Mouse (Mus musculus) ZHBTc4 (cell line): ENCODE measurements at regions not wholly inside any gene's neighbourhood (a gene's known extent, or its start where the extent isn't known, plus 50 kb on each side); places are given as distances from the start of the nearest gene placed in this dataset.

Source experiments
- DNase-seq: peaks from one replicate; pipeline ENCODE4 v3.0.0-alpha.2; 2011; ENCODE audit warnings: low read depth, low spot score

DNA sequence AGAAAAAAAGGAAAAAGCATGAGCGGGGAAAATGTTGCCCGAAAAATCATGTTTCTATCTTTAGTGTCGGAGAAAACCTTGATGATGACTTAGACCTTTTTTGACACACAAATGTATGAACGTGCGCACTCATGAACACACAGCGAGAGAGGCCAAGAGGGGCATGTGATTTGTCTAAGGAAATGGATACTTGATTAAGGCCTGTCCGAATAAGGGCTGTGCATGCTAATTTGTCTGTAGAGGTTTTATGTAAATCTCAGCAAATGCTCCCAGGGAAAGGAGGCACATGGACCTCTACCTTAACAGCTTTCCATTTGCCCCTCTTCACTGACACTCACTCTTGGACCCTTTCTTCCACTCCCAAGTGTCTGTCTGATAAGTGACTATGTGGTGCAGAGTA, 182.5 kb upstream of the Rgma start:
- no peak for DNase-seq

DNA sequence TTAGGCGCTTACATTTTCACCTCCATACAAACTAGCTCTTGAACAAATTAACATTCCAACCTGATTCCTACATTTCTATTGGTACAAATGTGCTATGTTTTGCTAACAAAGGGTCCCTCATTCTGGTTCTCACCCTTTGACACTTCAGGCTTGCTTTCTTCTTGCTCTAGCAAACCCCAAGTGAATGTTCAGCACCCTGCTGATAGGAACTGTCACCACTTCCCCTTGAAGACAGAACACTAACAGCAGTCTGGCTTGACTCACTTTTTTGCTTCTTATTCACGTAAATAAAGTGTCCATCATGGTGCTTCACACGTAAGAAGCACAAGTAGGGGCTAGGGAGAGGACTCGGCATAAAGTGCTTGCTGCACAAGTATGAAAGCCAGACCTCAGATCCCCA, 180.0 kb upstream of the Rgma start:
- DNase-seq, result no peak

- DNase-seq, result no peak
These were observed 178.3 kb upstream of the Rgma start for GRCm38 (mm10) chr7:73196851-73197531.

GRCm38 (mm10) chr7:73198069-73198468, 177.2 kb upstream of the Rgma start:
- no peak for DNase-seq

DNA sequence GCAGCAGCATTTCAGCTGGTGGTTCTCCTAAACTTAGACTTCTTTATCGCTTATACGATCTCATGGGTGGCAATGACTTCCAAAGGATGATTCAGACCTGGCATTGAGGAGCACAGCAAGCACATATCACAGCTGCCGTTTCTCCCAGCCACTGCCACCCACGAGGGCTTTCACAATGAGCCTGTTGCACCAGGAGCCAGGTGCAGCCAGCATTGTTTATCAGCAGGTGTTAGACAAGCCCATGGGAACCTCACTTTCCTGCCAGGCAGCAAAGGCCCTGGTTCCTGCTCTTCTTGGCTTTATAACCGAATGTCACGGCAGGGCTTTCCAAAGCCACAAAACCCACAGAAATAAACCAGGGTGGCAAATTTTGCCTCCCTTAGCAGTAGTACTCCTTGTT, 175.3 kb upstream of the Rgma start:
- DNase-seq, result no peak

- no peak for DNase-seq
These were observed 174.0 kb upstream of the Rgma start for GRCm38 (mm10) chr7:73201330-73201729.

- no peak for DNase-seq
These were observed 168.1 kb upstream of the Rgma start for GRCm38 (mm10) chr7:73206922-73207811.

GRCm38 (mm10) chr7:73208479-73208816, 166.9 kb upstream of the Rgma start:
- no peak for DNase-seq

- DNase-seq, result no peak
These were observed 166.3 kb upstream of the Rgma start for GRCm38 (mm10) chr7:73208817-73209602.

DNA sequence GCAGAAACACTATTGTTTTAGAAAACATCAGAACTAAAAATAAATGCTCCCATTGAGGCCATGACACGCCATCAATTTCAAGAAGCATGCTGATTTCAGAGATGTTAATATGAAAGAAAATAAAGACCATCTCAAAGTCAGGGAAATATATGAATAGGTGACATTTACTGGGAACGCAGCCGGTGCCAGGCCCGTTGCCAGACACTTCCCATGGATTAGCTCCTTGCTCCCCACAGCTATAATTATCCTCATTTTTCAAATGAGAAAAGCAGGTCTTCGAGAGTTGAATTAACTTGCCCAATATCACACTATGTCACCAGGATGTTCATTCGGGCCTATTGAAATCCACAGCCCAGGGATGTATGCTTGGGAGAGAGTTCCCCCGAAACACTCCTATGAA, 165.2 kb upstream of the Rgma start:
- DNase-seq, result no peak

GRCm38 (mm10) chr7:73222237-73222915, 152.9 kb upstream of the Rgma start:
- peak; percentile 57 for DNase-seq

DNA sequence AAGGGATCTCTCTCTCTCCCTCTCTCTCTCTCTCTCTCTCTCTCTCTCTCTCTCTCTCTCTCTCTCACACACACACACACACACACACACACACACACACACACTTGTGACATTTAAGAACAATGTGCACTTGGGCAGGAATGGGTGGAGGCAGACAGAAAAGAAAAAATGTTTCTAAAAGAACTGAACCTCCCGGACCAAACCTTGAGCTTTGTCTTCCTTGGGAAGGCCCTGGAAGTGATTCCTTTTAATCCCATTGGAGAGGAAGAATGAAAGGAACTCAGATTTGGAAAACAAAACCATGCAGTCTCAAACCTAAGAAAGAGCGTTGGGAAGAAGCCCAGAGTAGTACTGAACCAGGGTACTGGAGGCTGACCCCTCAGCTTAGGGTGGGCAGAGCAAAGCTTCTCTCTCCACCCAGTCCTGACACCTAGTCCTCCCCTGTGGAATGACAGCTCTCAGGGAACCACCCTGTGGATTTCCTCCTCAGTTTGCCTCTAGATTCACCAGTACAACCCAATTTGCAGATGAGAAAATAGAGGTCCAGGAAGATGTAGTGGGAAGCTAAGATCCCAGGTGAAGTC, 152.3 kb upstream of the Rgma start:
- DNase-seq, result peak; percentile 42

- DNase-seq, result no peak
These were observed 141.7 kb upstream of the Rgma start for GRCm38 (mm10) chr7:73233539-73234158.

- peak; percentile 25 for DNase-seq
These were observed 136.8 kb upstream of the Rgma start for GRCm38 (mm10) chr7:73238486-73238885.

DNA sequence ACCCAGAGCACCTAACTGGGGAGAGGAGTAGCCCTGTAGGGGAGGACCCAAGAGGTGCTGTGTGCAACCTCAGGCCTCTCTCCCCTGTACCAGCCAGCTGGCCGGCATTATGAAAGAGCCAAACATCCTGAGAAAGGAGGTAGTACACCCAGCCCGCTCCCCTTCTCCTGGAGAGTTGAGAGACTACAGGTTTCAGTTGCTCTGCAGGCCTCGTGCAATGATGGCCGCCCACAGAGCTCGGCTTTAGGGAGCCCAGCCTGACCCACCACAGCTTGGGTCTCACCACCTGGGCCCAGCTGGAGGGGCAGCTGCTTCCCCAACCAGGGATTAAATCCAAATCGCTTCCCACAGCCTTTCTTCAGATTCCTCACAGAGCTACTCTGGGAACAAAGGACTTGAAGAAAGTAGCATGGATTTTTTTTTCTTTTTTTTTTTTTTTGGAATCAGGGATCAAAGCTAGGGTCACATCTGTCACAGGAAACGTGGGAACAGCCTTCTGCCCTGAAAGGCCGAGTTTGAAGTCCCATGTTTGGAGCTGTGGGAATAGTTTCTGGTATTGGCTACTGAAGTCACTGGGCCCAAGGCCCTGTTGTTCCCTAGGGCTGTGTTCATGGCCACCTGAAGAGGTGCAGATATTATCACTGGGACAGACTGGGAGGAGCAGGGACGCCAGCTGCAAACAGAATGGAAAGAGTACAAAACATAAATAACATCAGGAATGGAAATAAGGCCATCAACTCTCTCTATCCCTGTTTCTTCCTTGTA, 131.5 kb upstream of the Rgma start:
- no peak for DNase-seq

DNA sequence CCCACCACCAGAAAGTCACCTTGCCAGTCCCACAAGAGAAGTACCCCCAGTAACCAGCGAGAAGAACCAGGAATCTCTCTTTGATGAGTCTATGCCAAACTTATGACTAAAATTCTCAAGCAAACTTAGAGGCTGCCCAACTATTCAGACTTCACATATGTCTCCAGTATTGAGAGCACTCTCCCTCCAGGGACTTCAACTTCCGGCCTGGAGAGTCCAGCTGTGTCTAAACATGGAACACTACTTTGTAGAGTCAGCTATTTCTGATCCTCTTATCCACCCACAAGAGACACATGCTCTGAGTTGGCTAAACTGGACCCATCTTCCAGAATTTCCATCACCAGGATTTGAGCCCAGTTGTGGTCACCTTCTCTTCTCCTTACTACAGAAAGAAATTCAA, 129.9 kb upstream of the Rgma start:
- no peak for DNase-seq

DNA sequence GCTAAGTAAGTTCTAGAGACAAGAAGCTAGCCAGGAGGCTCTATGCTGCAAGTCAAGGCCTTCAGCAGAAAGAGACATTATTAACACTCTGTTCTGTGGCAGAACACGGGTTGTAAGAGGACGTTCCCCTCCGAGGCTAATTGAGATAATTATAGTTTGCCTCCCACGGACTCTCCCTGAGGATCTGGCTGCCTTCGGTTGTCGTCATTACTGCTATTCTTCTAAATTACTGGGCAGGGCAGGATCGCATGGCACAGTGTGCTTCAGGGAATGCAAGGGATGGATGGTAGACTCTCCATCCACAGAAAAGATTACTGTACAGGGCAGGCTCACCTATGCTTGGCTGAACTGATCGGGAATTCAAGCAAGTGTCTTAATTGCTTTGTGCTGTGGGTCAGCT, 124.7 kb upstream of the Rgma start:
- no peak for DNase-seq

GRCm38 (mm10) chr7:73251187-73251740, 124.0 kb upstream of the Rgma start:
- no peak for DNase-seq

GRCm38 (mm10) chr7:73254972-73255371, 120.3 kb upstream of the Rgma start:
- peak; percentile 32 for DNase-seq

DNA sequence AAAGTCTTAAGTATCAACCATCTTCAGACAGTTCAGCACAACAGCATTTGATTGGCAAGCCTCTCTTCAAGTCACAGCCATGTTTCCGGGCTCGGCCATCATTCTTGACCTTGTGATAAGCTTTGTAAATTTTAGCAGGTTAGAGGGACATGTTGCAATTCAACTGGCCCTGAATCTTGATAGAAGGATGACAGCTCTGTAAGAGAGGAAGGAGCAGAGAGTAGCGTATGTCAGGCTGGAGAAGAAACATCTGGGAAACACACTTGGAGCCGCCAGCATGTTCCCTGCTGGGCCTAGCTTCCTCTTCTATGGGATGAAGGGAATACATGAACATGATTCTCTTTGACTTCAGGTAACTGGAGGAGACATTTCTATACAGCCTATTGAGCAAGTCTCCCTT, 115.2 kb upstream of the Rgma start:
- DNase-seq, result no peak
